Mouse (Mus musculus): ENCODE measurements around the gene Mtmr11.

The Mtmr11 gene

DNA sequence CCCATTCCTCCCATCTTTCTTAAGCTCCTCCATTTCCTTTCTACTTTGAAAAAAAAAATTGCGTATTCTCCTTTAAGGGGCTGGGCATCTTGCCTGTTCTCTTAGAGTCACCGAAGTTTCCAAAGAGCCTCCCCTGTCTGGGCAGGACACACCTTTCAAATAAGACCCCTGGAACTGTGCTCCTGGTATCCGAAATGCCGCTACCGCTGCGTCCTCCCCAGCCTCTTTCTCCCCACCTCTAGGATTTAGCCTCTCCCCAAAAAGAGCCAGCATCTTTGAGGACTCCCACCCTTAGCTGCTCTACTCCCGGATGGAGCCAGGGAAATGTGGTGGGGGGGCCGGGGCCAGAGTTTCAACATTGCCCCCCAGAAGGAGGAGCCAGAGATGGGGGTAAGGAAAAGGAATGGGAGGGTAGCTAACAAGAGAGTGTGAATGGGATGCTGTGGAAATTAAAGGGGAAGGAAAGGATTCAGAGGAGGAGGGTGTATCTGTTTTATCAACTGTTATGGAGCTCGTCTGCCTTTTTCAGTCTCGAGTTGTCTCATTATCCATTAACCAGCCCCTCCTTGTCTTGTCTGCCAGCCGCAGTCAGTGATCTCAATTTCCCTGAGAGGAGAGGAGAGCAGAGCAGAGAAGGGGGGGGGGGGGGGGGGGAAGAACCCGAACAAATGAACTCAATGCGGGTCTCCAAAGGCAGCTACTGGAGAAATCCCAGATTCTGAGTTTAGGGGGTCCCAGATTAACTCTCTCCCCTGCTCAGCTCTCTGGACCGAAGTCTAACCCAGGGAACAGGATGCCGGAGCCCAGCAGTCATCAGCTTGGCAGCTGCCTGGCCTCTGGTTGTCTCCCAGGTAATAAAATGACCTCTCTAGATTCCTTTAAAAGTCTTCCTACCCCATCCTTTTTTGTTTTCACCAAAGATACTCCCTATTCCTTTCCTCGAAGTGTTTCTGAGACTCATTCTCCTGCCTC lies at the start of gene Mtmr11:
Gene Mtmr11, plus strand, starts transcription at position 136 of the 972 bp plus-strand sequence.
- no peak for DNase-seq (ENCODE audit: low read depth)

DNA sequence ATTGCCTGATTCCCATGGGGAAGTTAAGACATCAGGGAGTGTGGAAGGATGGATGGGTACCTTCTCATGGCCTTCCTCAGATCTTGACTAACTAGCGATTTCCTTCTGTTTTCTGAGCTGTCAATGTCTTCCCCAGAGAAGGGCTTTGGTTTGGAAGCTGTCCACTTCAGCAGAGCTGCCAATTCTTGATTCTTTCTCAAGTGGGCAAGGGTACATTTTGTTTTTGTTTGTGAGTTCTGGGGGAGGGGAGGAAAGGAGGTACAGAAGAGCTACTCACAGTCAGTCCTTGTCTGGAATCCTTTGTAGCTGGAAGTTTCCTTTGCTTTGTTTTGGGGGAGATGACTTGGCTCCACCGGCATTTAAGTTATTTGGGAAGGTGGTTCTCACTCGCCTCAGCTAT lies 48.6 kb upstream of the Mtmr11 start:
- no peak for DNase-seq (ENCODE audit: low read depth)

DNA sequence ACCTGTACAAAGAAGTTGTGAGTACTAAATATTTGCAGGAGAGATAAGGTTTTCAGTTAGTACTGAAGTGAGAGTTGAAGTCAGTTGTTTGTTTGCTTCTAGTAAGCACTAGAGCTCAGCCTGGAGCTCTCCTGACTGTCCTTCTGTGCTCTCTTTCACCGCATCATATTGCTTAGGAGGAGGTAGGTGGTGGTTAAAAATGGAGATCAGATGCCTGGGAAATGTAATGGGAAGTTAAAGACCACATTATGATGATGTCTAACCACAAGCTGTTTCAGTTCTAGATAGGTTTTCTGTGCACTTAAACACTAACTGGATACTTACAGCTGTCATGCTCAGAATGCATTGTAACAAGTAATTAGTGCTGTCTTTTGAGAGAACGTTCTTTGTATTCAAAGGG lies 43.7 kb upstream of the Mtmr11 start:
- no peak for DNase-seq (ENCODE audit: low read depth)

DNA sequence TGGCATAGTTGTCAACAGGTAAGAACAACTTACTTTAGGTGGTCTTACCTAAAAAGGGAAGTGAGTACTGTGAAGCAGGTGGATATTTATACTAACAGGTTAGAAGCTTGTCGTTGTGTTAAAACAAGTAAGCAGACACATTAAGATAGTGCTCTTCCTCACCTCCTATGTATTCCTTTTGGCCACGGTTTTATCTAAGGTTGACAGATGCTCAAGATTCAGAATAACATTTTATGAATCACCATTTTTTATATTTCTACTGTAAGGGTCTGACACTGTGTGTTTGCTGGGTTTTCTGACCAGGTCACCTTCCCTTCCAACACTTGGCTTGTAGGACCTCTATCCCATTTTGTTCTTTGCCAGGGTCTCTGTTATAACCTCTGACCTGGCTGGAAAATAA lies 43.1 kb upstream of the Mtmr11 start:
- no peak for DNase-seq (ENCODE audit: low read depth)

DNA sequence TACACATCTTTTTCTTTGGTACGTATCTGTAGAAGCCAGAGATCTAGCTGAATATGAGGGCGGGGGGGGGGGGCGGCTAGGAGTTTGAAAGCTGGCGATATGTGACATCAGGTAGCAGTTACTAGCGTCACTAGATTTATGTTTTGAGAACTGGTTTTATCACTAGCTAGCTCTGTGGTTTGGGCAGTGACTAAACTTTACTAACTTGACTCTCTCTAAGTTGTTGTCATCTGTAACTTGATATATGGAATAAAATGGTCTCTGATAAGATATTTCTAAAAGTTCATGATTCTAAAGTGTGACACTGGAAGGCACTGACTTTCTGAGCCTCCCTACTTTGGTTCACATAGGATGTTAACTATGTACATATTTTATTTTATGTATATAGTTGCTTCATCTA lies 37.6 kb upstream of the Mtmr11 start:
- no peak for DNase-seq (ENCODE audit: low read depth)

DNA sequence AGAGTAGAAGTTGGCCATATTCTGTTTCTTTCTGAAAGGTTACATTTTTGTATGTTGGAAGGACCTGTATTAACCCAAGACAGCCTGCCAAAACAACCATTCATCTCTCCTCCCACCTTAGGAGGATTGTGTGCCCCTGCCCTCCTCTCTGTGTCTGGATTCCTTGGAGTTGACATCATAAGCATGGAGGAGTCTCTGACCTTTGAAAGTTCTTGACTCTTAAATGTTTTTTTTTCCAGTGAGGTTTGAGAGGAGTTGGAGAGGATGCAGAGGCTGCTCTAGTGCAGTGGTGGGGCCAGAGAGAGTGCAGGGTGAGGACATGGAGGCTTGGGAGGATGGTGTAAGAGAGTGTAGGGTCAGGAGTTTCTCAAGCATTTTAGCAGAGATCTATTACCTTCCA lies 33.7 kb upstream of the Mtmr11 start:
- DNase-seq (ENCODE audit: low read depth): no peak

DNA sequence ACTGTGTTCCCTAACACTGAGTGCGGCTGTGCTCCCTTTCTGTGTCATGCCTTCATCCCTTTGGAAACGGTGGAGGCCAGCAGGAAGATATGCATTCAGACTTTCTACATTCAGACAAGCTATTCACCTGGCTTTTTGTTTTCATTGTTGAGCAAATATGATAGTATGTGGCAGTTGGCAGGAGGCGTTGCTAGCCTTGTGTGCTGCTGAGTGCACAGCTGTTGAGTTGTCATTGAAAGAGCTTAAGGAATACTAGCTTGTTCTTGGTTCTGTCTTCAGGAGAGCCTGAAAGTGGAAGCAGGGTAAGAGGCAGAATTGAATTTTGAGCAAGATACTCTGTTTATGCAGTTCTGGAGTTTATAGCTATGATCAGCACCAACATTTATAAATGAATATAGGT lies 29.3 kb upstream of the Mtmr11 start:
- DNase-seq (ENCODE audit: low read depth): no peak

DNA sequence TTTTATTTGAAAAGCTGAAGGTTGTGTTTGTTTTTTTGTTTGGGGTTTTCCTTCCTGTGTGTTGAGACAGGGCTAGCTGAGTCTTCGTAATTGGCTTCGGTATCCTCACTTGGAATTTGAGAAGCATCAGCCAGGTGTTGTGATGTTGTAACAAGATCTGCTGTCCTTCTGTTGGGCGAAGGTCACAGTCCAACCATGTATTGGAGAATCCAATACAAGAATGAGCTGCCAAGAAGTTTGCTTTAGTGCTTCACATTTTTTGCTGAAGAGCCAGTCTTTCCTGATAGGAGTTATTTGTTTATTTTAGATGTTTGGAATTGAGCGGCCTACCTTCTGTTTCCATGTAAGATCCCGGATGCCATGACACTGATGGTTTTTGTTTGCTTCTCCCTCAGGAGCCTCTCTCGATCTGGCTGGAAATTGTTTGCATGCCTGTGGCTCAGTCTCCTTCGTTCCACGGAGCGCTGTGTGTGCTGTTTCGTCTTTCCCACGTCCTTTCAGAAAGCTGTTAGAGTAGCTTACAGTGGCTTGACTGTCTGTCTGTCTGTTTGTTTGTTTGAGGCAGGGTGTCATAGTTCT lies 28.4 kb upstream of the Mtmr11 start:
- DNase-seq (ENCODE audit: low read depth): no peak

DNA sequence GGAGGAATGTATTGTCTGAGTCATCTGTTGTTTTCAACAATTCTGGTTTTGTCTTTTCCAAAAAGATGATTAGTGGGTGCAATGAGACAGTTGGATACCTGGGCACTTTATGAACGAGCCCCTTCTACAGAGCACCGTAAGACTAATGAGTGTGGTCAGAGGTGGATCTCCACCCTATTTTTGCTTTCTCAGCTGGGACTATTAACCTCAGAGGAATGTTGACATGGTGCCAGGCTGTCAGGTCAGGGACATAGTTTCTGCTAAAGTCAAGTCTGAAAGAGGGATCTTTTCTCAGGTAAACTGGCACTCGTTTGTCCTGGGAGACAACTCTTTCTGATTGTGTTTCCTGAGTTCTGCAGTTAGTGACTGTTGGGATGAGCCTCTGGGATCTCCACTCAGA lies 26.8 kb upstream of the Mtmr11 start:
- DNase-seq (ENCODE audit: low read depth): no peak

DNA sequence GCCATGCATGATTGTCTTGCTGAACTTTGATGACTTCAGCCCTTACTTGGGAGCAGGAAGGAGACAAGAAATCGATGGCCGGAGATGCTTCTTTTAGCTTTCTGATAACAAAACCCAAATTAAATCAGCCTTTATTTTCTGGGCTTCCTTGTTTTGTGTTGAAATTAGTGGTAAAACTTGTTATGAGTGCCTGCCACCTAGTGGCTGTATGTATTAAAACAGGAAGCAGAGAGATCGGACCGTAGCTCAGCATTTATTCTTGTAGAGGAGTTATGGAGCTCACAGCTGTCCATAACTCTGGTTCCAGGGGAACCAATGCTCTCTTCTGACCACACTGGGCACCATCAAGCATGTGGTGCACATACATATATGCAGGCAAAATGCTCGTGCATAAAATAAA lies 13.9 kb upstream of the Mtmr11 start:
- peak; percentile 83 for DNase-seq (ENCODE audit: low read depth)

DNA sequence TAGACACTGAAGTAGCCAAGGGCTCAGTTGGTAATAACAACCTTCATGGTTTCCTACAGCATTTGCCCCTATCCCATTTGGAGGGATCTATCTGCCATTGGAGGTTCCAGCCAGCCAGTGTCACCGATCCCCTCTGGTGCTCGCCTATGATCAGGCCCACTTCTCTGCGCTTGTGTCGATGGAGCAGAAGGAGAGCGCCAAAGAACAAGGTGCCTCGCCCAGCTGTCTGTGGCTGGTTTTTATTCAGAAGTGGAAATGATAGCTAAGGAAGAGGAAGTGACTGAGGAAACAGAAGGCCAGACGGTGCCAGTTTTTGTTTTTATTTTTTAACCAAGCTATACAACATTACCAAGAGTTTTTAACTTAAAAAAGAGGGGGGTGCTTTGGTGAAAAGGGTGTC lies 10.0 kb upstream of the Mtmr11 start:
- DNase-seq (ENCODE audit: low read depth): no peak

DNA sequence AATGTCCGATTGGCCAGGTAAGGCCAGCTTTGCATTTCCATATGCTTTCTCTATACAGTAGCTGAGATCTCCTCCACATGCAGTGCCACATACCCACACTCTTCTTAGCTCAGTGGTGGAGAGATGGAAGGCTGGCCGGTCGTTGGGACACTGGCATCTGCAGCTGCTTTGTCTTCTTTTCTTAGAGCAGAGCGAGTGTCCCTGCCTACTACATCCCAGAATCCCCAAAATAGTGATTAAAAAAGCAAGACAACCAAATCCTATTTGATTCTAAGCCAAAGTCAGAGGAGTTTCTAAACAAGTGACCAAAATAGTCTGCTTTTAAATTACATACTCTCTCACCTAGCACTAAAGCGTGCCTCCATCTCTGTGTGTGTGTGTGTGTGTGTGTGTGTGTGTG lies 9.2 kb upstream of the Mtmr11 start:
- no peak for DNase-seq (ENCODE audit: low read depth)

DNA sequence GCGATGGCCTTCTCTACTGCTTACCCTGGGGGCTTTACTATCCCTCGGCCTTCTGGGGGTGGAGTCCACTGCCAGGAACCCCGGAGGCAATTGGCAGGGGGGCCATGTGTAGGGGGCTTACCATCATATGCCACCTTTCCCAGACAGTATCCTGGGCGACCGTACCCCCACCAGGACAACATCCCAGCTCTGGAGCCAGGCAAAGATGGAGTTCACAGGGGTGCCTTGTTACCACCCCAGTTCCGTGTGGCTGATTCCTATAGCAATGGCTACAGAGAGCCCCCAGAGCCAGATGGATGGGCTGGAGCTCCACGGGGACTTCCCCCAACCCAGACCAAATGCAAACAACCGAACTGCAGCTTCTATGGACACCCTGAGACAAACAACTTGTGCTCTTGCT lies 6.3 kb upstream of the Mtmr11 start:
- no peak for DNase-seq (ENCODE audit: low read depth)

DNA sequence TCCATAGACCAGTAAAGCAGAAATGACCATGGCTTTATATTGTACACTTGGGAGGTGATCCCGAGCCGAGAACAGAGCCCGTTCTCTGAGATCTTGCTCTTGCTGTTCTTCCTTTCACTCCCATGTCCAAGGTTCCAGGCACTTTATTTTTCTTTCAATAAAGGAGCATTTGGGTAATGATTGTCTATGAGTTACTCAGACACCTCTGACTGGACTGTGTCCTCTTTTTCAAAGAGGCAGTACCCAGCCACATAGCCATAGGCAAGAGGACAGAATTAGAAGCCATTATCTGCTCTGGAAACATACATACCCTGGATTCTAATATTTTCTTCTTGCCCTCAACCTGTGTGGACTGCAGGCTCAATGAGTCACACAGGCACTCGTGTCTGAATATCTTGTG lies 2.0 kb upstream of the Mtmr11 start:
- no peak for DNase-seq (ENCODE audit: low read depth)

DNA sequence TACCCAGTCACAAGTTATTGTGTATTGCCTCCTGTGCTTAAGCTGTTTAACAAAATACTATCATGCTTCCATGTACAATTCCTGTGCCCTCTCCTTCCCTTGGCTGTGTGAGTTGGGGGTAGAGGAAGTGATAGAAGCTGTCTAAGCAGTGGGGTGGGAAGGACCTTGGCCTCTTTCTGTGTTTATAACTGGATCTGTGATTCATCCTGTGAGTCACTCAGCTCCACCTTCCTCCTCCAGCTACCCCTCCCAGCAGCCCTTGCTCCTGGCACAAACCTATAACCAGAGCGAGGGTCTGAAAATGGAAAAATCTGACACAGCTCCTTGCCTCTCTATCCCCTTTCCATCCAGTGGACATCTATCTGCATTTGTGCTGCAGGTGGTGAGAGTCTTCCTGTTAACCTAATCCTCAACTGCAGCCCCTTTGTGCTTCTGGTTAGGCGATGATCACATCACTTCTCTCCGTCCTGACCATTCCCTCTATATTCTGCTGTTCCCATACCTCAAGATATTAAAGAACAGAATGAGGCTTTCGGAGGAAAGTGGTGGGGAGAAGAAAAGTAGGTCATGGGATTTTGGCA lies 1.5 kb upstream of the Mtmr11 start:
- no peak for DNase-seq (ENCODE audit: low read depth)

DNA sequence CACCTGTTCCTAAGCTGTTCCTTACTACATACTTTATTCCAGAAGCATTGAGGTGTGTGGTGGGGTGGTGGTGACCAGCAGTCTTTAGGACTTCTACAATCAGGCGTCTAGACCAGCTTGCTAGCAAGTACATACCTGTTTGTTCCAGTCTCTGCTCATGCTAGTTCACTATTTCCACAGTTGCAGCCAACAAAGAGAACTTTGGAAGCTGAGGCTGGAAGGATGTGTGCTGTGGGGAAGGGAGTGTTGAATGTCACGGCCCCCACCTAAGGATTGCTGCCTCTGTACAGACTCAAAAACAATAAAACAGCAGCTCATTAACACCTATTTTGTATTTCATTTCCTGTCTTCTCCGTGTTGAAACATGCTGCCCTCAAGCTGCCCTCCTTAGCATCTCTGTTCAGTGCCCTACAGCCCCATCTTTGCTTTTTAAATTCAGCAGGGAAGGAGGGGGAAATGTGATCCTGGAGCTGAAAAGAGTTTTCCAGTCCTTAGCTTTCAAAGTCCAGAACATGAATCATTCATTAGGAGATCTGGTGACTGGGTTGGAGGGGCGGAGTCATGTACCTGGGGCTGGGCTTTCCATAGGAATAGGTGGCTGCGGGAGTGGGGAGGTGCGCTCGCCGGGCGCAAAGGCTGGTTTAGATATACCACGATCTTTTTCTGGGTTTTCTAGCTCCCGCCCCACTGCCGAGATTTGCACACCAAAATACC lies 844 bp upstream of the Mtmr11 start:
- DNase-seq (ENCODE audit: low read depth): peak; percentile 46

DNA sequence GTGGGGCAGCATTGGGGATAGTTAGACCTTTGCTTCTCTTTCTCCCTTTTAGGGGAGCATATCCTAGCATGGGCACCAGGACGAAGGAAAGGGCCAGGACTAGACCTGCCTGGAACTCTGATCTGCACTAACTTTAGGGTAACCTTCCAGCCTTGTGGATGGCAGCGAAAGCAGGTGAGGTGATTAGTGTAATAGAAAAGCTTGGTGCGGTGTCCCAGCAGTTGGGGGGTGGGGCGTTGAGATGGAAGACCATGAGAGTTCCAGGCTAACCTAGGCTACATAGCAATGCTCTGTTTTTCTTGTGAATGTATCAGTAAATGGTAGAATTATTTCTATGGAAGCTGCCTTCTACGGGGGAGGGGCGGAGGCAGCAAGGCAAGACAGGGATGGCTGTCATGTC lies 1.2 kb downstream of the Mtmr11 start:
- DNase-seq (ENCODE audit: low read depth): no peak

DNA sequence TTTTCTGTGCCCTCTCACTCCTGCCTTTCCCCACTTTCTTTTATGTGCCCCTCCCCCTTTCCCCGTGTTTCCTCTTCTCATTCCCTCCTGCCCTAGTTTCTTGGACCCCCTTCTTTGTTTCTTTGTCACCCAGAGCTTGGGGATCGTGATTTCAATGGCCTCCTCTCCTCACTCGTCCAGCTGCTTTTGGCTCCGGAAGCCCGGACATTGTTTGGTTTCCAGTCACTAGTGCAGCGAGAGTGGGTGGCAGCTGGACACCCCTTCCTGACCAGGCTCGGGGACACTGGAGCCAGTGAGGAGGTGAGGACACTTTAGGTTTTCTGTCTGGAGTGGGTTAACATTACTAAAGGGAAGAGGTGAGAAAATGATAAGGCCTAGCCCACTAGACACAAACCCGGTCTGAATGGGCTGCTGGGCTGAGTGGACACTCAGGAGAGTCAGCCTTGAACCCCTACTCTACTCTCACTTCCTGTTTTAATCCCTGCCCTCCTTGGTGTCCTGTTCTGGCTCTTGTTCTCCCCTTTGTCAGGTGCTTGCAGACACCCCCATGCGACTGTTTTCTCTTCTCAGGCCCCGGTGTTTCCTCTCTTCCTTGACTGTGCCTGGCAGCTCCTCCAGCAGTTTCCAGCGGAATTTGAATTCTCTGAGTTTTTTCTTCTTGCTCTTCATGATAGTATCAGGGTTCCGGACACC lies 6.8 kb downstream of the Mtmr11 start:
- no peak for DNase-seq (ENCODE audit: low read depth)

DNA sequence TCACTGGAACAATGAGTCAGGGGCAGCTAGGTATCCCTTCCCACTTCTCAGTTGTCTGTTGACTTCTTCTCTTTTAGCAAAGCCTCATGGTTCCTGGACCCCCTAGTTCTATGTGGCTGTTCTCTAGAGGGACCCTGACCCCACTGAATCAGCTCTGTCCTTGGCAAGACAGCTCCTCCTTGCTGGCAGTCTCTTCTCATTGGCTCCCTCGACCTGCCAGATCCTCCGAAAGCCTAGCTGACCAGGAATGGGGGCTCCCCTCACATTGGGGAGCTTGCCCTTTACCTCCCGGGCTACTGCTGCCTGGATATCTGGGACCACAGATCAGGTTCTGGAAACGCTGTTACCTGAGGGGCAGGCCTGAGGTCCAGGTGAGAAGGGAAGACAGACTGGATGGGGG lies 8.5 kb downstream of the Mtmr11 start:
- DNase-seq (ENCODE audit: low read depth): no peak

DNA sequence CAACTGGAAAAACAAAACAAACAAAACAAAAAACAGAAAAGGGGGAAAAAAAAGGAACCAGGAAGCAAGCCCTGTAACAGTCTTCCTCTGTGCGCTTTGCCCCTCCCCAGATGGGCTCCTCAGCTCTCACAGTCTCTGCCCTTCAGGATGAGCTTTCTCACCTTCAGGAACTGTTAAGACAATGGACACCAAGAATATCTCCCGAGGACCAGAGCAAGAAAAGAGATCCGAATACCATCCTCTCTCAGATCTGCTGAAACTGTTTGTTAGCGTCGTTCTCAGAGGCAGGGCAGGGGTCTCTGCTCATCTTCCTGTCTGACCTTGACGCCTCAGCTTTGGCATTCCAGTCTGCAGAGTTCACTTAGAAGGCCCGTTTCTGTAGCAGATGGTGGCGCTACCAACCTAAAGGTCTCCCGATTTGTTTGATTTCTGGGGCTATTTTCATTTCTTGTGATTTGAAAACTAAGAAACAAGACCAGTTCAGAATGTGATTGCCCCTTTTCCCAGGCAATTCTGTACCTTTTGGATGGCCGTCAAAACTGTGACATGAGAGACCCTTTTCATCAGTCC lies 9.3 kb downstream of the Mtmr11 start:
- DNase-seq (ENCODE audit: low read depth): peak; percentile 47

DNA sequence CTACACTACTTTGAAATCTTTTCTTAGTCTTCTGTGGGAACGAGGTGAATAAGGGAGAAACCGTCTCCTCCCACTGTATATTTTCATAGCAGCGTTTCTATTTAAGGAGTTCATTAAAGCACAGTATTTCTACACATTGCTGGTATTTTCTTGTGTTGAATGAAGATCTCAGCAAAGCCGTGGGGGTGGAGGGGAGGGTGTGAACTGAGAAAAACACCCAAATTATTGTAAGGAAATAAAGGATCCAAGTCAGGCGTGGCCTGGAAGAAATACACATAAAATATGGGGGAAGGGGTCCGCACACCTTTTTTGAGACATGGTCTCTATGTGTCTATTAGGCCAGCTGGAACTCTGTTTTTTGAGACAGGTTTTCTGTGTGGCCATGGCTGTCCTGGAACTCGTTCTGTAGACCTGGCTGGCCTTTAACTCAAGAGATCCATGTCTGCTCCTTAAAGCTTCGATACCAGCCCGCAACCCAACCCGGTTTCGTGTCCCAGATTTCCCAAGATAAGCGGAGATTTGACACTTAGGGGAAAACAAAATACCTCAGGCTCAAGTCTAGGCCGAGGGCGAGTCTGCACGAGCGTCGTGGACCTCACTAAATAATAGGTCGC lies 9.9 kb downstream of the Mtmr11 start:
- DNase-seq (ENCODE audit: low read depth): no peak

Data from naive thymus-derived CD4-positive, alpha-beta T cell, adult 2 months (primary cell).